Mouse (Mus musculus): ENCODE data around the gene Axin2. TPM values are rescaled to one million over a fixed set of nuclear protein-coding genes. Genes with fewer than 3 reads are reported as not detected.
"Not testable (repeated sequence)": the region's sequence is repeated elsewhere in the genome, so short reads cannot be mapped to it uniquely, and the experiment has no call there.

Axin2 gene
- polyA plus RNA-seq (2015; fragmentation: Nextera tagmentation; extraction: Ambion mirVana) = 1.7 and 2.3 TPM in 2 replicates

- peak within 1 kb of the TSS; percentile 100 for H3K27ac ChIP-seq
- H3K4me2 ChIP-seq = peak within 1 kb of the TSS; percentile 98
- peaks cover 18% of the 10 kb centered on the region for H3K27me3 ChIP-seq
- 0% methylated on average over 47 of the region's 53 CpGs for WGBS
- H3K4me3 ChIP-seq = peak within 1 kb of the TSS; percentile 94
- peak; percentile 94 for ATAC-seq (replicated peaks; ENCODE audit: insufficient number of reproducible peaks, insufficient read depth, low FRiP score, low read depth)
- no peaks in the 10 kb centered on the region for H3K9me3 ChIP-seq (replicated peaks)
- H3K4me1 ChIP-seq (replicated peaks) = peaks cover 32% of the 10 kb centered on the region
- H3K36me3 ChIP-seq = no peaks in the 10 kb centered on the region
- H3K9ac ChIP-seq = peak within 1 kb of the TSS; percentile 94
Measured at GRCm38 (mm10) chr11:108920158-108920635, at the start of gene Axin2. TSS of gene Axin2 (plus strand) at chr11:108920349.

- not testable (repeated sequence) for H3K27me3 ChIP-seq; H3K4me1 ChIP-seq (replicated peaks); H3K4me2 ChIP-seq; H3K27ac ChIP-seq; H3K9ac ChIP-seq; ATAC-seq (replicated peaks; ENCODE audit: insufficient number of reproducible peaks, insufficient read depth, low FRiP score, low read depth); H3K4me3 ChIP-seq; H3K36me3 ChIP-seq; H3K9me3 ChIP-seq (replicated peaks)
- WGBS = 83% methylated on average over 1 of the region's 1 CpGs
Measured at GRCm38 (mm10) chr11:108871284-108871683, 48.9 kb upstream of the Axin2 start.

DNA sequence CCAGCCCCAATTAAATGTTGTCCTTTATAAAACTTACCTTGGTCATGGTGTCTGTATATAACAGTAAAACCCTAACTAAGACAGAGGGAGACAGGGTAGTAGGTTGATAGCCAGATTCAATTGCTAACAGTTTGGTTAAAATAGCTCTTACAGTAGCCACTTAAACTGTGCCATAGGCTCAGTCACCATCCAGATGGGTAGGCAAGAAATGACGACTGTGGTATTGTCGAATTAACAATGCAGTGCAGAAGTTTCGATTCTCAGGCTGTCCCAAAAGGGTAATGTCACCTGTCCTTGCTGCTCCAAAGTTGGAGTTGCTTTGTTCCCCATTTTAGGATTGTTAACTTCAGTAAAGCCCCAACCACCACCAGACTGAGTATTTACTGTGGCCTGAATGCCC, 48.4 kb upstream of the Axin2 start:
- 91% methylated on average over 3 of the region's 3 CpGs for WGBS
- no peak overlapping the region for H3K27ac ChIP-seq
- H3K9me3 ChIP-seq (replicated peaks) = no peaks in the 10 kb centered on the region
- no peaks in the 10 kb centered on the region for H3K27me3 ChIP-seq
- H3K36me3 ChIP-seq = no peaks in the 10 kb centered on the region
- no peak overlapping the region for H3K4me3 ChIP-seq
- no peak for ATAC-seq (replicated peaks; ENCODE audit: insufficient number of reproducible peaks, insufficient read depth, low FRiP score, low read depth)
- H3K9ac ChIP-seq = no peak overlapping the region
- no peak overlapping the region for H3K4me2 ChIP-seq
- H3K4me1 ChIP-seq (replicated peaks) = no peaks in the 10 kb centered on the region

DNA sequence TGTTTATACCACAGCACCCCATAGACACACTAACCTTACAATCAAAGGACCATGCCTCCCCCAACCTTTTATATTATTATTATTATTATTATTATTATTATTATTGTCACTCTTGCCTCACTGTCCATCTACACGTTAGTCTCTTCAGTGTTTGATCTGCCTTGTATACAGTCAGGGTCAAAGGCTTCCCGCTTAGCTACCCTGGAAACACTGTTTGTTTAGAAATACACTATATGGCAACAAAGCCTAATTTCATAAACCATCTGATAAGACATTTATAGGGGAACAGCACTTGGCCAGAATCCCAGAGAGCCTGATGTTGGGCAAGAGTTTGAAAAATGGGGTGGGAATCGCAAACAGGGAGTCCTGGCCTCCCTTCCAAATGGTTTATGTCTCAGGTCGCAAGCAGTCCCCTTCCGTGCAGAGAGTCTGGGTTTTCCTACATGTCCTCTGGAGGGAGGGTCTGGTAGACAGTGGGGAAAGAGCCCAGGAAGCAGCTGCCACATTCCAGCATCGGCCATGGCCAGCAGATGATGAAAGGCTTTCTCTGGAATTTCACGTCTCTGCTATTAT, 43.4 kb upstream of the Axin2 start:
- WGBS = 69% methylated on average over 7 of the region's 7 CpGs
- Histone ChIP-seq H3K9ac (no peak overlapping the region), H3K4me1 (replicated peaks) (no peaks in the 10 kb centered on the region), H3K27me3 (no peaks in the 10 kb centered on the region), H3K4me3 (no peak overlapping the region), H3K36me3 (no peaks in the 10 kb centered on the region), H3K27ac (no peak overlapping the region), H3K4me2 (no peak overlapping the region), H3K9me3 (replicated peaks) (no peaks in the 10 kb centered on the region)
- ATAC-seq (replicated peaks; ENCODE audit: insufficient number of reproducible peaks, insufficient read depth, low FRiP score, low read depth) = no peak

GRCm38 (mm10) chr11:108877520-108877919, 42.6 kb upstream of the Axin2 start:
- Histone ChIP-seq H3K9me3 (replicated peaks) (no peaks in the 10 kb centered on the region), H3K9ac (no peak overlapping the region), H3K4me2 (no peak overlapping the region), H3K27me3 (no peaks in the 10 kb centered on the region), H3K27ac (no peak overlapping the region), H3K36me3 (no peaks in the 10 kb centered on the region), H3K4me1 (replicated peaks) (no peaks in the 10 kb centered on the region), H3K4me3 (no peak overlapping the region)
- 68% methylated on average over 5 of the region's 5 CpGs for WGBS
- ATAC-seq (replicated peaks; ENCODE audit: insufficient number of reproducible peaks, insufficient read depth, low FRiP score, low read depth) = no peak

- WGBS = 57% methylated on average over 4 of the region's 4 CpGs
- ATAC-seq (replicated peaks; ENCODE audit: insufficient number of reproducible peaks, insufficient read depth, low FRiP score, low read depth) = no peak
- no peaks in the 10 kb centered on the region for H3K27me3 ChIP-seq
- no peak overlapping the region for H3K4me3 ChIP-seq
- H3K36me3 ChIP-seq = no peaks in the 10 kb centered on the region
- no peaks in the 10 kb centered on the region for H3K4me1 ChIP-seq (replicated peaks)
- no peak overlapping the region for H3K27ac ChIP-seq
- no peaks in the 10 kb centered on the region for H3K9me3 ChIP-seq (replicated peaks)
- H3K9ac ChIP-seq = no peak overlapping the region
- no peak overlapping the region for H3K4me2 ChIP-seq
Measured at GRCm38 (mm10) chr11:108880546-108880945, 39.6 kb upstream of the Axin2 start.

DNA sequence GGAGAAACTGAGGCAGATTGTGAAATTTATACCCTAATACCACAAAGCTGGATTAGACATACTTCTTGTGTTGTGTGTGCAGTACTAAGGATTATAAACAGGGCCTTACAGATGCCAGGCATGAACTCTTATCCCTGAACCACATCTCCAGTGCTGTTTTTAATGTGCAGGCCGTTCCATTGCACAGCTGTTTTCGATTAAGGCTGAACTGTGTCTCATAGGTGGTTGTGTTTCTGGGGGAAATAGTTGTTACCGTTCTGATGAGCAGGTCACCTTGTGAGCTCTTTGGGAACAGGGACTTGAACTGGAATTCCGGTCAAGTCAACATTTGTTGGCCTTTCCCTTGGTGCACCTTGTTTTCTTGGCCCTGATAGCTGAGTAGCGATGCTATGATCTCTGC, 38.5 kb upstream of the Axin2 start:
- no peak for ATAC-seq (replicated peaks; ENCODE audit: insufficient number of reproducible peaks, insufficient read depth, low FRiP score, low read depth)
- Histone ChIP-seq H3K4me2 (no peak overlapping the region), H3K27me3 (no peaks in the 10 kb centered on the region), H3K4me3 (no peak overlapping the region), H3K27ac (no peak overlapping the region), H3K9ac (no peak overlapping the region), H3K36me3 (no peaks in the 10 kb centered on the region), H3K9me3 (replicated peaks) (no peaks in the 10 kb centered on the region), H3K4me1 (replicated peaks) (no peaks in the 10 kb centered on the region)
- 79% methylated on average over 5 of the region's 5 CpGs for WGBS

- Histone ChIP-seq H3K9me3 (replicated peaks) (no peaks in the 10 kb centered on the region), H3K27me3 (no peaks in the 10 kb centered on the region), H3K4me3 (no peak overlapping the region), H3K27ac (no peak overlapping the region), H3K36me3 (no peaks in the 10 kb centered on the region), H3K9ac (no peak overlapping the region), H3K4me1 (replicated peaks) (no peaks in the 10 kb centered on the region; the same call in 1 of the 2 replicates), H3K4me2 (no peak overlapping the region)
- WGBS = 64% methylated on average over 19 of the region's 19 CpGs
- ATAC-seq (replicated peaks; ENCODE audit: insufficient number of reproducible peaks, insufficient read depth, low FRiP score, low read depth) = no peak
Measured at GRCm38 (mm10) chr11:108885276-108885896, 34.8 kb upstream of the Axin2 start.

DNA sequence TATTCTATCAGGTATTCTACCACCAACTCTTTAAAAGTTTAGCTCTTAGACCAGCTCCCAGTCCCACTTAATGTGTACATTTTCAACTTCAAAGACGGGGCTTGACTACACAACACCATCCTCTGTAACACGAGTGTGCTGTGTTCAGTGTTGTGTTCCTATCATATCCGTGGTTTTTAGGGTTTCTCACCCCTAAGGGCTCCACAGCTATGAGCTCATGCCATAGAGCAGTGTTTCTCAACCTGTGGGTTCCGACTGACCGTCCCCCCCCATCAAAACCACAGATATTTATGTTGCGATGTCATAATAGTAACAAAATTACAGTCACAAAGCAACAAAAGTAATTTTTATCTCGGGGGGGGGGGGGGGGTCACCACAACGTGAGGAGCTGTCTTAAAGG, 34.1 kb upstream of the Axin2 start:
- H3K4me1 ChIP-seq (replicated peaks) = peaks cover 3% of the 10 kb centered on the region; the same call in 1 of the 2 replicates
- H3K9ac ChIP-seq = no peak overlapping the region
- ATAC-seq (replicated peaks; ENCODE audit: insufficient number of reproducible peaks, insufficient read depth, low FRiP score, low read depth) = no peak
- H3K27ac ChIP-seq = no peak overlapping the region
- no peak overlapping the region for H3K4me3 ChIP-seq
- H3K4me2 ChIP-seq = no peak overlapping the region
- 76% methylated on average over 8 of the region's 8 CpGs for WGBS
- no peaks in the 10 kb centered on the region for H3K27me3 ChIP-seq
- no peaks in the 10 kb centered on the region for H3K36me3 ChIP-seq
- H3K9me3 ChIP-seq (replicated peaks) = no peaks in the 10 kb centered on the region

- 0 out of 2 replicates have a peak, but pooled peaks cover 3% of the 10 kb centered on the region for H3K27me3 ChIP-seq
- H3K9me3 ChIP-seq (replicated peaks) = no peaks in the 10 kb centered on the region
- no peak overlapping the region for H3K4me3 ChIP-seq
- 41% methylated on average over 11 of the region's 11 CpGs for WGBS
- H3K4me1 ChIP-seq (replicated peaks) = peaks cover 13% of the 10 kb centered on the region
- no peak overlapping the region for H3K27ac ChIP-seq
- no peak for ATAC-seq (replicated peaks; ENCODE audit: insufficient number of reproducible peaks, insufficient read depth, low FRiP score, low read depth)
- H3K36me3 ChIP-seq = no peaks in the 10 kb centered on the region
- H3K4me2 ChIP-seq = no peak overlapping the region
- no peak overlapping the region for H3K9ac ChIP-seq
Measured at GRCm38 (mm10) chr11:108889121-108889520, 31.0 kb upstream of the Axin2 start.

DNA sequence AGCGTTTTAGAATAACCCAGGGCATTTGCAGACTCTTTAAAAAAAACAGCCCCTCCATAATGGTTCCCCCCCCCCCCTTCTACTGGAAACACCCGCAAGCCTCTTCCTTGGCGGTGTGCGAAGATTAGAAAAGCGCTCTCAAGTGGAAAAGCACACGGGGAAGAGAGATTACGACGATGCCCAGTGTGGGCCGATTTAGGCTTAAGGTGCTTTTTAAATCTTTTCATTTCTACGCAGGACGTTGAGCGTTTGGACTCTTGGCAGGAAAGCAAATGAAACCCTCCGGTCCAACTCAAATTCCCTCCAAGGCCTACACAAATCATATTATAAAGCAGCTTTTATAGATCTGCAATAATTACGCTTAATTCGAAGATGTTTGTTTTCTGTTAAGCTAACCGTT, 29.6 kb upstream of the Axin2 start:
- Histone ChIP-seq H3K36me3 (no peaks in the 10 kb centered on the region), H3K27me3 (0 out of 2 replicates have a peak, but pooled peaks cover 8% of the 10 kb centered on the region), H3K9ac (no peak overlapping the region), H3K4me1 (replicated peaks) (peaks cover 13% of the 10 kb centered on the region), H3K9me3 (replicated peaks) (no peaks in the 10 kb centered on the region), H3K4me2 (peak overlapping the region; percentile 74), H3K27ac (peak overlapping the region; percentile 1; the same call in 1 of the 2 replicates), H3K4me3 (peak overlapping the region; percentile 43)
- no peak for ATAC-seq (replicated peaks; ENCODE audit: insufficient number of reproducible peaks, insufficient read depth, low FRiP score, low read depth)
- 23% methylated on average over 16 of the region's 16 CpGs for WGBS

All from heart, embryonic 15.5 days (tissue).